Mouse (Mus musculus) midbrain, embryonic 10.5 days (tissue): ENCODE data around the gene Zfp981. TPM values are rescaled to one million over a fixed set of nuclear protein-coding genes. Genes with fewer than 3 reads are reported as not detected.

Experiments
- polyA plus RNA-seq: library from polyadenylated mRNA; unstranded; fragments of >200 nt; fragmentation: Nextera tagmentation; extraction: Ambion mirVana; gene quantifications from 2 replicates; pipeline ENCODE4 v1.2.1, GENCODE M21; 2016

The Zfp981 gene
- polyA plus RNA-seq, 1 experiment from 2014 or later = 0.11 TPM

Other genes starting within 250 kb of the Zfp981 start
- gene Zfp992, start 53.0 kb upstream of the Zfp981 start, polyA plus RNA-seq = 3.5 and 3.7 TPM in 2 replicates
- 3.1 TPM in 2 replicates for gene Zfp993, start 108.9 kb downstream of the Zfp981 start, polyA plus RNA-seq